23 mouse cellular contexts compared by ENCODE assay signal in genomic region chr13:54808067-54808466, GRCm38 (mm10). TPM values are rescaled to one million over a fixed set of nuclear protein-coding genes. Genes with fewer than 3 reads are reported as not detected.
"Had no signal": no experiment of that assay in that cellular context is flagged by ENCODE, and none has a peak within 500 bp of the region (broad histone marks: within the 10 kb centered on the region; RNA-seq: fewer than 3 reads in every experiment).

No protein-coding gene starts in this region.

- H3K27ac ChIP-seq: midbrain, embryonic 10.5 days; midbrain, embryonic 12.5 days; neural tube, embryonic 13.5 days; stomach, embryonic 15.5 days; stomach, postnatal 0 days had no signal

- ATAC-seq: midbrain, embryonic 16.5 days had no signal

- H3K4me3 ChIP-seq: midbrain, embryonic 10.5 days; midbrain, embryonic 12.5 days; myocyte; neural tube, embryonic 13.5 days; stomach, embryonic 15.5 days had no signal

- H3K9ac ChIP-seq: lung, embryonic 14.5 days; midbrain, embryonic 12.5 days; neural tube, embryonic 13.5 days; stomach, embryonic 15.5 days had no signal

- H3K36me3 ChIP-seq: midbrain, embryonic 10.5 days; midbrain, embryonic 12.5 days; neural tube, embryonic 13.5 days; stomach, embryonic 15.5 days had no signal

- DNase-seq: lung, adult 18-20 months; lung, embryonic 14.5 days; lung, postnatal 10 days; lung, postnatal 4 days; midbrain, embryonic 14.5 days; thymus, adult 18-20 months; thymus, postnatal 14 days; thymus, postnatal 36 days had no signal

- H3K4me2 ChIP-seq: lung, embryonic 14.5 days; midbrain, embryonic 12.5 days; neural tube, embryonic 13.5 days; stomach, embryonic 15.5 days had no signal

- H3K4me1 ChIP-seq: stomach, embryonic 15.5 days had no signal

- H3K9me3 ChIP-seq: midbrain, embryonic 10.5 days; midbrain, embryonic 12.5 days; neural tube, embryonic 13.5 days; stomach, embryonic 15.5 days had no signal

RNA-seq across cellular contexts. Expression of gene Tspan17, which starts 18.9 kb away (rescaled TPM):
- total RNA-seq: megakaryocyte-erythroid progenitor cell, adult 5-6 weeks had no signal

RNA-seq across cellular contexts. Expression of gene Eif4e1b, which starts 24.3 kb away (rescaled TPM):
- total RNA-seq: megakaryocyte, adult 5-6 weeks; megakaryocyte-erythroid progenitor cell, adult 5-6 weeks; neutrophil, adult 5-6 weeks had no signal
- polyA plus RNA-seq: liver, embryonic 16.5 days; lung, embryonic 14.5 days; lung, embryonic 16.5 days; midbrain, embryonic 10.5 days; midbrain, embryonic 12.5 days; midbrain, embryonic 14.5 days; midbrain, embryonic 16.5 days; myocyte; neural tube, embryonic 11.5 days; neural tube, embryonic 13.5 days; spleen, adult 2 months; stomach, embryonic 15.5 days; stomach, postnatal 0 days; thymus, postnatal 0 days had no signal

RNA-seq across cellular contexts. Expression of gene Sncb, which starts 41.7 kb away (rescaled TPM):
- total RNA-seq: megakaryocyte, adult 5-6 weeks; megakaryocyte-erythroid progenitor cell, adult 5-6 weeks; neutrophil, adult 5-6 weeks had no signal
- polyA plus RNA-seq: liver, embryonic 16.5 days; lung, embryonic 14.5 days; lung, embryonic 16.5 days; myocyte; thymus, postnatal 0 days had no signal

RNA-seq across cellular contexts. Expression of gene Gprin1, which starts 58.4 kb away (rescaled TPM):
- total RNA-seq: megakaryocyte, adult 5-6 weeks; megakaryocyte-erythroid progenitor cell, adult 5-6 weeks; neutrophil, adult 5-6 weeks had no signal
- polyA plus RNA-seq: liver, embryonic 16.5 days had no signal
